Mouse (Mus musculus): ENCODE measurements around the gene Ucp2. TPM values are rescaled to one million over a fixed set of nuclear protein-coding genes. Genes with fewer than 3 reads are reported as not detected.
A peak's percentile ranks its signal among the peaks of the same experiment; 100 is the strongest.

The Ucp2 gene
- total RNA-seq (2021) = 100 to 1,000 TPM; 331 to 414 TPM

GRCm38 (mm10) chr7:100493117-100493483, at the start of gene Ucp2:
Ucp2 (plus strand) TSS chr7:100493337.
- DNase-seq = peak; percentile 91 to 94
- intact Hi-C loops (cut with DNase I) = loop anchor here (1.0 to 5.0 kb wide), 2 partner anchors 28 to 1111 kb away; partner anchors contain the start of gene Gdpd5

GRCm38 (mm10) chr7:100443728-100444127, 49.4 kb upstream of the Ucp2 start:
- intact Hi-C loops (cut with DNase I) = no loop called here
- DNase-seq = no peak

- intact Hi-C loops (cut with DNase I) = no loop called here
- no peak for DNase-seq
Measured at GRCm38 (mm10) chr7:100446271-100446670, 46.9 kb upstream of the Ucp2 start.

GRCm38 (mm10) chr7:100448530-100448929, 44.6 kb upstream of the Ucp2 start:
- intact Hi-C loops (cut with DNase I) = no loop called here
- DNase-seq = no peak

- DNase-seq = no peak
- intact Hi-C loops (cut with DNase I) = no loop called here
Measured at GRCm38 (mm10) chr7:100448985-100449384, 44.2 kb upstream of the Ucp2 start.

GRCm38 (mm10) chr7:100458153-100458552, 35.0 kb upstream of the Ucp2 start:
- intact Hi-C loops (cut with DNase I) = no loop called here

GRCm38 (mm10) chr7:100459862-100460261, 33.3 kb upstream of the Ucp2 start:
- intact Hi-C loops (cut with DNase I) = no loop called here
- no peak for DNase-seq

More at GRCm38 (mm10) chr7:100458153-100458552, 35.0 kb upstream of the Ucp2 start:
- no peak for DNase-seq

- intact Hi-C loops (cut with DNase I) = no loop called here
- DNase-seq = peak; percentile 80 to 81
Measured at GRCm38 (mm10) chr7:100461621-100462151, 31.5 kb upstream of the Ucp2 start.

GRCm38 (mm10) chr7:100463194-100463593, 29.9 kb upstream of the Ucp2 start:
- DNase-seq = no peak
- intact Hi-C loops (cut with DNase I) = no loop called here

- DNase-seq = no peak
- intact Hi-C loops (cut with DNase I) = loop anchor here (2.0 kb wide), 1 partner anchor 33 kb away; no protein-coding TSS in a partner anchor
Measured at GRCm38 (mm10) chr7:100463757-100464156, 29.4 kb upstream of the Ucp2 start.

- intact Hi-C loops (cut with DNase I) = loop anchor here (2.0 kb wide), 1 partner anchor 33 kb away; no protein-coding TSS in a partner anchor
- DNase-seq = no peak
Measured at GRCm38 (mm10) chr7:100464248-100464647, 28.9 kb upstream of the Ucp2 start.

GRCm38 (mm10) chr7:100465248-100465647, 27.9 kb upstream of the Ucp2 start:
- DNase-seq = no peak
- intact Hi-C loops (cut with DNase I) = loop anchor here (1.0 to 2.0 kb wide), 2 partner anchors 28 to 34 kb away; partner anchors contain the start of gene Ucp2

- intact Hi-C loops (cut with DNase I) = loop anchor here (1.0 to 2.0 kb wide), 2 partner anchors 28 to 35 kb away; partner anchors contain the start of gene Ucp2
Measured at GRCm38 (mm10) chr7:100465656-100466309, 27.4 kb upstream of the Ucp2 start.

GRCm38 (mm10) chr7:100466781-100467510, 26.2 kb upstream of the Ucp2 start:
- intact Hi-C loops (cut with DNase I) = no loop called here
- DNase-seq = no peak

More at GRCm38 (mm10) chr7:100465656-100466309, 27.4 kb upstream of the Ucp2 start:
- DNase-seq = peak; percentile 89 to 91

GRCm38 (mm10) chr7:100468761-100469160, 24.4 kb upstream of the Ucp2 start:
- DNase-seq = no peak
- intact Hi-C loops (cut with DNase I) = no loop called here

- intact Hi-C loops (cut with DNase I) = no loop called here
- DNase-seq = no peak
Measured at GRCm38 (mm10) chr7:100469502-100469901, 23.6 kb upstream of the Ucp2 start.

GRCm38 (mm10) chr7:100470796-100471406, 22.2 kb upstream of the Ucp2 start:
- no peak for DNase-seq
- intact Hi-C loops (cut with DNase I) = no loop called here

GRCm38 (mm10) chr7:100471407-100471797, 21.7 kb upstream of the Ucp2 start:
- no peak for DNase-seq
- intact Hi-C loops (cut with DNase I) = no loop called here

- intact Hi-C loops (cut with DNase I) = no loop called here
- DNase-seq = peak; percentile 32 to 54
Measured at GRCm38 (mm10) chr7:100472777-100473176, 20.4 kb upstream of the Ucp2 start, which contains the start of gene Ucp3. Ucp3 (plus strand) TSS chr7:100472990.

GRCm38 (mm10) chr7:100473846-100474454, 19.2 kb upstream of the Ucp2 start:
- intact Hi-C loops (cut with DNase I) = no loop called here
- DNase-seq = no peak
